Mouse (Mus musculus) hematopoietic multipotent progenitor cell, adult 10-12 weeks (in vitro differentiated cells): ENCODE data around the gene Tanc1. TPM values are rescaled to one million over a fixed set of nuclear protein-coding genes. Genes with fewer than 3 reads are reported as not detected.

ENCODE experiments used
- polyA plus RNA-seq: library from polyadenylated mRNA; stranded (reverse); fragments of >175 nt; gene quantifications from 2 replicates; pipeline ENCODE4 v1.2.3, GENCODE M21; 2012; ENCODE audit warnings: low replicate concordance

Tanc1 gene
- 1.5 TPM in 2 replicates for polyA plus RNA-seq

DNA sequence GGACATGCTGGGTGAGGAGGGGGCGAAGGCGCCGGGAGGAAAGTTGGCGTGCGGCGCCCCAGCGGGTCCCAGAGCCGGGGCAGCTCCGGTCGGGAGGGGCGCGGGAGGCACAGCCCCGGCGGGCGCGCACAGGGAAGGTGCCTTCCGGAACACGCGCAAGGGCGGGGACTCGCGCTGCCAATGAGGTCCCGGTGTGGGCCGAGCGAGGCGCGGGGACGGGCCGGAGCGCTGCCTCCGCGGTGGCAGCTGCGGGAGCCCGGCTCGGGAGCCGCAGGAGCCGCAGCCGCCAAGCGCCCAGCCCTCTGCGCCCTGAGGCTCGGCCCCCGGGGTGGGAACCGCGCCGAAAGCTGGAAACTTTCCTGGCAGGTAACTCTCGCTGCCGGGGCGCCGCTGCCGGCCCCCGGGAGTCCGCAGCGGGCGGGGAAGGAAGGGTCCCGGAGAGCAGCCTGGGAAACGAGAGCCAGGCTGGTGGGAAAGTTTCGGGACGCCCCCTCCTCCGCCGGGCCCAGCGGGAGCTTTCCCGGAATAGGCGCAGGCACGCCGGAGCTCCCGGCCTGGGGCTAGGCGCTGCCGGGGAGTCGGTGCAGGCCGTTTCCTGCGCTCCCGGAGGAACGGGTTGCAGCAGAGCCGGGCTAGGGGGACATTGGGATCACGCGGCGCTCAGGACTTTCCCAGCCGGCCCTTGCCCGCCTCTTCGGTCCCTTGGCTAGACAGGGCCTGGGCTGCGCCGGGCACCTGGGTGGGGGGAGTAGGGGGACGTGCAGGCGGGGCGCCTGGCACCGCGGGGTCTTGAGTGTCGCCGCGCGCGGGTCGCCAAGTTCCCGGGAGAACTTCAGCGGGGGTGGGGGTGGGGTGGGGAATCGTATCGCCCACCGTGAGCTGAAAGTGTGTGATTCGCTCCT, at the start of gene Tanc1:
Tanc1 (plus strand) TSS at position 212 of the 902 bp plus-strand sequence.

GRCm38 (mm10) chr2:59881831-59882741, 270.2 kb downstream of the Tanc1 start, which contains the start of gene Wdsub1:
Wdsub1 (minus strand) TSS chr2:59882591.

Other genes starting within 250 kb of the Tanc1 start
- 8.1 and 14.2 TPM in 2 replicates for gene Dapl1, start 127.4 kb upstream of the Tanc1 start, polyA plus RNA-seq